Mouse (Mus musculus) thymus, adult 2 months (tissue): Measurements from ENCODE around the gene Vars.

Experiments used
- CTCF ChIP-seq: fragments of 200-500 bp; IDR thresholded peaks from 2 replicates; pipeline ENCODE4 v1.5.1; 2012; ENCODE audit warnings: mild to moderate bottlenecking, control low read depth, low read length, moderate library complexity, borderline replicate concordance; ENCODE audit not compliant: control insufficient read depth, poor library complexity, insufficient read depth; ENCODE audit errors: extremely low read depth
- POLR2A ChIP-seq: fragments of 200-500 bp; IDR thresholded peaks from 2 replicates; pipeline ENCODE4 v1.6.1; 2012; ENCODE audit warnings: mild to moderate bottlenecking, low read length, control low read depth, moderate library complexity; ENCODE audit not compliant: control insufficient read depth, poor library complexity, insufficient read depth; ENCODE audit errors: extremely low read depth

- TF ChIP-seq CTCF (no peak), POLR2A (no peak)
Measured at GRCm38 (mm10) chr17:35004075-35004717, 3.4 kb downstream of the Vars start.
